Mouse (Mus musculus): ENCODE data around the gene Katnbl1.

DNA sequence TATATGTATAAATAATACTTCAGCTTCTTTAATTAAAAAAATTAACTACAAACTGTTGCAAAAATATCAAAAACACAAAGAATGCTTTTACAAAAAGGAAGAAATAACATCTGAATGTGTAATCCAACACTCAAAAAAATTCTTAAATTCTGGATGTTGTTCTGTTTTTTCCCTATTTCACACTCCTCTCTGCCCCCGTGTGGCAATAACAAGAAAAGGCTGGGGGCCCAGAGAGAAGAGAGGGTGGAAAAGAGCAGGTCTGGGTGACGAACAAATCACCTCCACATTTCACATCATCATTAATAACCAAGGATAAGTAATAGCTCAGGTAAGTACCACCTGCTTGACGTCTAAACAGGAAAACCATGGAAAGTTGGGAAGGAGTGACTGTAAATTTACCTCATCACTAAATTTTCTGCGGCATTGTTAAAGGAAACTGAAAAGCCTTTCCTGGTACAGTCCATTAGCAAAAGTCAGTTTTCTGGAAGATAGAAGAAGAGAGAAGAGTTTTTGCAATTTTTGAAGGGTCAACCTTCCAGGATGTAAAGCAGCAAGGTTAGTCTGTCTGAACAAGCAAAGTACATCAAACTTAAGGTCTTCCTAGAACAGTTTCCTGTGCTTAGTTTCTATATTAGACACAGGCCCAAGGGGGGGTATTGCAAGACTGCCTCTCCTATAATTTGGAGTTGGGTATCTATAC, 70.7 kb downstream of the Katnbl1 start:
- TF ChIP-seq POLR2A (IDR thresholded peaks at IDR 0.05; ENCODE audit: low read depth, low read length) = no peak
- peak; percentile 17; the same call in 1 of the 2 replicates for TF ChIP-seq CTCF (IDR thresholded peaks at IDR 0.05; ENCODE audit: extremely low read depth, insufficient read depth, insufficient read length, insufficient replicate concordance)

Measured in spleen, adult 2 months (tissue).